Mouse (Mus musculus) granulocyte monocyte progenitor cell, adult 5-6 weeks (primary cell): ENCODE data around the gene Ppp2r3d. TPM values are rescaled to one million over a fixed set of nuclear protein-coding genes. Genes with fewer than 3 reads are reported as not detected.
"Not testable (repeated sequence)": the region's sequence is repeated elsewhere in the genome, so short reads cannot be mapped to it uniquely, and the experiment has no call there.

Experiments used
- ATAC-seq: replicated peaks from 2 replicates; pipeline ENCODE4 v1.8.0; 2016; ENCODE audit warnings: mild to moderate bottlenecking, moderate TSS enrichment, inconsistent platforms; ENCODE audit not compliant: poor library complexity, severe bottlenecking
- total RNA-seq, 2 experiments: library from RNA; stranded (forward) in 1 of 2; stranded (reverse) in 1 of 2; fragments of 200-712, 200-1000 nt in 1 of 2; fragments of >200 nt in 1 of 2; fragmentation: Nextera tagmentation in 1 of 2; gene quantifications; 2 replicates each; pipeline ENCODE4 v1.2.3; 2014 to 2017

The Ppp2r3d gene
- total RNA-seq (2014; fragmentation: Nextera tagmentation) (26.0 and 34.2 TPM in 2 replicates), total RNA-seq (2017) (14.2 and 16.2 TPM in 2 replicates)

GRCm38 (mm10) chr9:124476096-124476902, at the start of gene Ppp2r3d:
TSS of gene Ppp2r3d (minus strand) at chr9:124476898.
- peak; percentile 37 for ATAC-seq

GRCm38 (mm10) chr9:124493693-124494092, 17.0 kb upstream of the Ppp2r3d start, which contains the start of gene Gm21836:
TSS of gene Gm21836 (minus strand) at chr9:124493793.
- not testable (repeated sequence) for ATAC-seq

GRCm38 (mm10) chr9:124480361-124480980, 3.8 kb upstream of the Ppp2r3d start:
- not testable (repeated sequence) for ATAC-seq

- ATAC-seq: no peak
Observed at GRCm38 (mm10) chr9:124478081-124478480, 1.4 kb upstream of the Ppp2r3d start.

GRCm38 (mm10) chr9:124475689-124476088, 1.0 kb downstream of the Ppp2r3d start:
- ATAC-seq: peak; percentile 20; the same call in 1 of the 2 replicates

GRCm38 (mm10) chr9:124456572-124456971, 20.1 kb downstream of the Ppp2r3d start:
- peak; percentile 70 for ATAC-seq

- 0 out of 2 replicates have a peak, but pooled peaks have one; percentile 8 for ATAC-seq
Observed at GRCm38 (mm10) chr9:124442533-124442855, 34.2 kb downstream of the Ppp2r3d start.

- no peak for ATAC-seq
Observed at GRCm38 (mm10) chr9:124441681-124442532, 34.8 kb downstream of the Ppp2r3d start.

GRCm38 (mm10) chr9:124440724-124441045, 36.0 kb downstream of the Ppp2r3d start:
- ATAC-seq: peak; percentile 24

GRCm38 (mm10) chr9:124439848-124440723, 36.6 kb downstream of the Ppp2r3d start:
- peak; percentile 47 for ATAC-seq

- ATAC-seq: peak; percentile 45
Observed at GRCm38 (mm10) chr9:124439403-124439847, 37.3 kb downstream of the Ppp2r3d start.

GRCm38 (mm10) chr9:124438686-124439346, 37.9 kb downstream of the Ppp2r3d start:
- peak; percentile 33 for ATAC-seq

GRCm38 (mm10) chr9:124425411-124425885, 51.2 kb downstream of the Ppp2r3d start:
- peak; percentile 24 for ATAC-seq

GRCm38 (mm10) chr9:124424542-124425410, 51.9 kb downstream of the Ppp2r3d start:
- peak; percentile 22 for ATAC-seq

- ATAC-seq: peak; percentile 18
Observed at GRCm38 (mm10) chr9:124424292-124424541, 52.5 kb downstream of the Ppp2r3d start.

GRCm38 (mm10) chr9:124423552-124424291, 53.0 kb downstream of the Ppp2r3d start:
- peak; percentile 26 for ATAC-seq

- ATAC-seq: peak; percentile 36
Observed at GRCm38 (mm10) chr9:124422900-124423551, 53.7 kb downstream of the Ppp2r3d start.
